ENCODE assay signal across 8 mouse cellular contexts in genomic region chr1:63730240-63730771, GRCm38 (mm10). TPM values are rescaled to one million over a fixed set of nuclear protein-coding genes. Genes with fewer than 3 reads are reported as not detected.
DNase-seq lines count a peak whose midpoint lies in the region; ATAC-seq and TF ChIP-seq lines count a peak whose summit lies in the region.

Gene Mdh1b, minus strand, starts transcription at chr1:63730318.
Gene Fastkd2, plus strand, starts transcription at chr1:63730614.

- no peaks in the 10 kb centered on the region for H3K27me3 ChIP-seq in hindbrain, postnatal 0 days (ENCODE audit: insufficient read depth, low read length)

- peak; percentile 99 for ATAC-seq in common myeloid progenitor, adult 5-6 weeks (replicated peaks; ENCODE audit: low read depth, poor library complexity, severe bottlenecking)
- peak; percentile 97 for ATAC-seq in hindbrain, postnatal 0 days
- ATAC-seq in megakaryocyte, adult 5-6 weeks (ENCODE audit: poor library complexity, severe bottlenecking): peak; percentile 100

- intact Hi-C loops in gastrocnemius, adult 2 months (cut with DNase I): no loop called here
- intact Hi-C loops in left cerebral cortex, adult 2 months (cut with DNase I): loop anchor here (2.0 to 10.0 kb wide), 2 partner anchors 62 to 974 kb away; no protein-coding TSS in a partner anchor

- no peaks in the 10 kb centered on the region for H3K36me3 ChIP-seq in hindbrain, postnatal 0 days (ENCODE audit: insufficient read depth, low read length)

- H3K4me3 ChIP-seq in gastrocnemius, adult 2 months: peak within 1 kb of the TSS; percentile 97
- H3K4me3 ChIP-seq in hindbrain, postnatal 0 days (ENCODE audit: low read length): peak within 1 kb of the TSS; percentile 65
- H3K4me3 ChIP-seq in left cerebral cortex, adult 2 months: peak within 1 kb of the TSS; percentile 68

- H3K9me3 ChIP-seq in hindbrain, postnatal 0 days (ENCODE audit: low read length): no peaks in the 10 kb centered on the region

- peak within 1 kb of the TSS; percentile 63 for H3K9ac ChIP-seq in hindbrain, postnatal 0 days (replicated peaks; ENCODE audit: low read length)

- TF ChIP-seq CTCF in gastrocnemius, adult 2 months (IDR thresholded peaks at IDR 0.05): peak; percentile 30
- peak; percentile 32; the same call in 1 of the 2 replicates for TF ChIP-seq CTCF in hindbrain, postnatal 0 days (IDR thresholded peaks at IDR 0.05; ENCODE audit: low read depth)
- TF ChIP-seq CTCF in left cerebral cortex, adult 2 months (IDR thresholded peaks at IDR 0.05): peak; percentile 32

- H3K4me1 ChIP-seq in hindbrain, postnatal 0 days (ENCODE audit: insufficient read depth, low read length): peaks cover 20% of the 10 kb centered on the region

- peak; percentile 95 for DNase-seq in ZHBTc4 (ENCODE audit: low read depth, low spot score)
- DNase-seq in gastrocnemius, adult 2 months: peak; percentile 85
- DNase-seq in hindbrain, postnatal 0 days (ENCODE audit: low spot score): peak; percentile 97
- DNase-seq in left cerebral cortex, adult 2 months (ENCODE audit: extremely low spot score in 1 of 2, low spot score in 2 of 2): peak; percentile 89 to 91
- DNase-seq in right cerebral cortex, adult 2 months (ENCODE audit: low spot score in 2 of 2): peak; percentile 93 to 94
- DNase-seq in urinary bladder, postnatal 14 days (ENCODE audit: low spot score): peak; percentile 91

- under 1% methylated on average over 31 of the region's 31 CpGs for WGBS in hindbrain, postnatal 0 days

- H3K4me2 ChIP-seq in hindbrain, postnatal 0 days (ENCODE audit: low read depth, low read length): peak within 1 kb of the TSS; percentile 73

- H3K27ac ChIP-seq in gastrocnemius, adult 2 months: peak within 1 kb of the TSS; percentile 80
- no peak within 1 kb of the TSS for H3K27ac ChIP-seq in hindbrain, postnatal 0 days
- H3K27ac ChIP-seq in left cerebral cortex, adult 2 months: peak within 1 kb of the TSS; percentile 82

RNA-seq across cellular contexts. Expression of gene Mdh1b, which starts in this region (rescaled TPM):
- total RNA-seq in common myeloid progenitor, adult 5-6 weeks (2017): not detected in 2 replicates
- total RNA-seq in gastrocnemius, adult 2 months (2021): not detected
- total RNA-seq in hindbrain, postnatal 0 days (2014; rRNA removed): 0.58 and 1.5 TPM in 2 replicates
- 0.43 and 0.68 TPM in 2 replicates for polyA plus RNA-seq in hindbrain, postnatal 0 days (2015; fragmentation: Nextera tagmentation; extraction: Ambion mirVana)
- total RNA-seq in left cerebral cortex, adult 2 months (2021): 1 to 10 TPM in 1 of 2 experiments, under 1 TPM in 1; 0.79 to 1.1 TPM
- total RNA-seq in megakaryocyte, adult 5-6 weeks (2015): not detected in 2 replicates
- total RNA-seq in megakaryocyte, adult 5-6 weeks (2017): not detected in 2 replicates

RNA-seq across cellular contexts. Expression of gene Fastkd2, which starts in this region (rescaled TPM):
- total RNA-seq in common myeloid progenitor, adult 5-6 weeks (2017): 30.0 and 38.2 TPM in 2 replicates
- total RNA-seq in gastrocnemius, adult 2 months (2021): 10 to 100 TPM; 17.4 to 24.1 TPM
- 16.0 and 51.4 TPM in 2 replicates for total RNA-seq in hindbrain, postnatal 0 days (2014; rRNA removed)
- 25.9 and 31.9 TPM in 2 replicates for polyA plus RNA-seq in hindbrain, postnatal 0 days (2015; fragmentation: Nextera tagmentation; extraction: Ambion mirVana)
- total RNA-seq in left cerebral cortex, adult 2 months (2021): 10 to 100 TPM; 21.1 to 27.4 TPM
- 18.5 and 20.5 TPM in 2 replicates for total RNA-seq in megakaryocyte, adult 5-6 weeks (2015)
- 7.2 and 8.5 TPM in 2 replicates for total RNA-seq in megakaryocyte, adult 5-6 weeks (2017)
